In genomic region chr17:64600372-64601090, GRCm38 (mm10) we compare ENCODE assay signal across 8 mouse cellular contexts. TPM values are rescaled to one million over a fixed set of nuclear protein-coding genes. Genes with fewer than 3 reads are reported as not detected.
A peak's percentile ranks its signal among the peaks of the same experiment; 100 is the strongest.
DNase-seq lines count a peak whose midpoint lies in the region; ATAC-seq lines count a peak whose summit lies in the region.

Gene Man2a1, plus strand, starts transcription at chr17:64600736.

- H3K27ac ChIP-seq in hindbrain, embryonic 10.5 days = peak within 1 kb of the TSS; percentile 97
- peak within 1 kb of the TSS; percentile 96 for H3K27ac ChIP-seq in lung, embryonic 16.5 days (ENCODE audit: low read length)

- H3K4me2 ChIP-seq in lung, embryonic 16.5 days (ENCODE audit: low read depth, low read length) = peak within 1 kb of the TSS; percentile 86

- peak within 1 kb of the TSS; percentile 96 for H3K9ac ChIP-seq in lung, embryonic 16.5 days (ENCODE audit: low read length)

- H3K27me3 ChIP-seq in hindbrain, embryonic 10.5 days (ENCODE audit: insufficient read depth, poor library complexity, severe bottlenecking) = no peaks in the 10 kb centered on the region
- no peaks in the 10 kb centered on the region for H3K27me3 ChIP-seq in lung, embryonic 16.5 days (ENCODE audit: control insufficient read depth, insufficient read depth, low read depth, low read length)

- ATAC-seq in lung, embryonic 16.5 days (ENCODE audit: low read depth) = peak; percentile 96

- no peaks in the 10 kb centered on the region for H3K36me3 ChIP-seq in hindbrain, embryonic 10.5 days
- no peaks in the 10 kb centered on the region for H3K36me3 ChIP-seq in lung, embryonic 16.5 days (ENCODE audit: control insufficient read depth, insufficient read depth, low read length)

- H3K4me3 ChIP-seq in hindbrain, embryonic 10.5 days = peak within 1 kb of the TSS; percentile 81
- H3K4me3 ChIP-seq in lung, embryonic 16.5 days (ENCODE audit: low read length) = peak within 1 kb of the TSS; percentile 92

- peaks cover 42% of the 10 kb centered on the region for H3K4me1 ChIP-seq in hindbrain, embryonic 10.5 days (replicated peaks)
- H3K4me1 ChIP-seq in lung, embryonic 16.5 days (replicated peaks; ENCODE audit: control insufficient read depth, insufficient read depth, low read length) = peaks cover 30% of the 10 kb centered on the region

- H3K9me3 ChIP-seq in hindbrain, embryonic 10.5 days = no peaks in the 10 kb centered on the region
- H3K9me3 ChIP-seq in lung, embryonic 16.5 days (ENCODE audit: control insufficient read depth, low read length) = no peaks in the 10 kb centered on the region

- whole genome bisulfite sequencing in hindbrain, embryonic 10.5 days = under 1% methylated on average over 63 of the region's 69 CpGs
- 0% methylated on average over 33 of the region's 69 CpGs for WGBS in lung, embryonic 16.5 days

- peak; percentile 96 for DNase-seq in NIH3T3 (ENCODE audit: low read depth)
- peak; percentile 91 for DNase-seq in cerebellum, adult 9-11 months
- DNase-seq in frontal cortex, adult 2 months (ENCODE audit: extremely low spot score in 1 of 2, low spot score in 1 of 2) = peak; percentile 59 to 86
- DNase-seq in hindbrain, embryonic 10.5 days (ENCODE audit: low spot score) = peak; percentile 85
- DNase-seq in layer of hippocampus, adult 9-11 months = peak; percentile 91
- peak; percentile 84 for DNase-seq in ovary, adult 18-20 months (ENCODE audit: low spot score)
- peak; percentile 89 for DNase-seq in thymus, postnatal 0 days (ENCODE audit: low spot score)

RNA-seq across cellular contexts. Expression of gene Man2a1, which starts in this region (rescaled TPM):
- polyA plus RNA-seq in frontal cortex, adult 2 months (2012; rRNA removed) = 8.4 and 8.8 TPM in 2 replicates
- 3.2 and 5.0 TPM in 2 replicates for polyA plus RNA-seq in hindbrain, embryonic 10.5 days (2016; fragmentation: Nextera tagmentation; extraction: Ambion mirVana)
- polyA plus RNA-seq in lung, embryonic 16.5 days (2015; fragmentation: Nextera tagmentation; extraction: Ambion mirVana) = 8.8 and 10.1 TPM in 2 replicates
- polyA plus RNA-seq in thymus, postnatal 0 days (2015; fragmentation: Nextera tagmentation; extraction: Ambion mirVana) = 9.9 and 13.9 TPM in 2 replicates

Comparison
In these comparisons a context has a peak if more than half of its experiments do, and no peak if none do; other contexts are left out.
1. Peak in every context shown above with its lines: DNase-seq, ATAC-seq, H3K4me3 ChIP-seq and H3K27ac ChIP-seq.